Mouse (Mus musculus): ENCODE results near the gene Gal3st2b. TPM values are rescaled to one million over a fixed set of nuclear protein-coding genes. Genes with fewer than 3 reads are reported as not detected.

Gal3st2b gene
- total RNA-seq (2023), result 0.79 TPM

GRCm38 (mm10) chr1:93918011-93918410, at the start of gene Gal3st2b:
Gene Gal3st2b (plus strand): TSS chr1:93918311.

GRCm38 (mm10) chr1:93990209-93990608, 72.1 kb downstream of the Gal3st2b start, which contains the start of gene Gal3st2c:
Gene Gal3st2c (plus strand): TSS chr1:93990509.

Other genes starting within 250 kb of the Gal3st2b start
- not detected for gene Bok, start 232.7 kb upstream of the Gal3st2b start, total RNA-seq (2023)
- 89.9 TPM for gene Atg4b, start 166.8 kb upstream of the Gal3st2b start, total RNA-seq (2023)
- gene Thap4, start 163.4 kb upstream of the Gal3st2b start, total RNA-seq (2023), result 16.8 TPM
- gene Dtymk, start 116.4 kb upstream of the Gal3st2b start, total RNA-seq (2023), result 47.2 TPM
- 46.6 TPM for gene Ing5, start 114.3 kb upstream of the Gal3st2b start, total RNA-seq (2023)
- gene D2hgdh, start 93.4 kb upstream of the Gal3st2b start, total RNA-seq (2023), result 28.2 TPM
- not detected for gene Gal3st2, start 57.0 kb upstream of the Gal3st2b start, total RNA-seq (2023)
- gene Gal3st2c, start 72.2 kb downstream of the Gal3st2b start, total RNA-seq (2023), result 0.12 TPM
- gene Neu4, start 102.1 kb downstream of the Gal3st2b start, total RNA-seq (2023), result not detected
- 3.3 TPM for gene Pdcd1, start 134.2 kb downstream of the Gal3st2b start, total RNA-seq (2023)

Data from CD4-positive naive resting alpha-beta T cell, adult 76 days (primary cell).